Mouse (Mus musculus) hindbrain, embryonic 11.5 days (tissue): ENCODE results near the gene Il1b. TPM values are rescaled to one million over a fixed set of nuclear protein-coding genes. Genes with fewer than 3 reads are reported as not detected.

Experiments
- ATAC-seq: fragments of 200-750 bp; cut with Nextera tagmentation; 2 replicates; pipeline ENCODE4 v1.8.0; 2017; ENCODE audit warnings: mild to moderate bottlenecking, moderate TSS enrichment, moderate library complexity; ENCODE audit not compliant: low FRiP score
- DNase-seq: peaks from one replicate; pipeline ENCODE4 v3.0.0-alpha.2; 2015; ENCODE audit warnings: low spot score
- H3K27ac ChIP-seq: fragments of 300-500 bp; sonication (generic); 2 replicates; pipeline ENCODE4 v1.5.1; 2014; ENCODE audit warnings: mild to moderate bottlenecking, low read depth, low read length
- H3K27me3 ChIP-seq: fragments of 300-500 bp; sonication (generic); 2 replicates; pipeline ENCODE4 v1.6.1; 2014; ENCODE audit warnings: mild to moderate bottlenecking, low read length, moderate library complexity, mixed read lengths; ENCODE audit not compliant: control insufficient read depth, insufficient read depth
- H3K36me3 ChIP-seq: fragments of 300-500 bp; sonication (generic); 2 replicates; pipeline ENCODE4 v1.6.1; 2014; ENCODE audit warnings: mild to moderate bottlenecking, low read length, moderate library complexity, mixed read lengths; ENCODE audit not compliant: control insufficient read depth, insufficient read depth
- H3K4me1 ChIP-seq: fragments of 300-500 bp; sonication (generic); replicated peaks from 2 replicates; pipeline ENCODE4 v1.6.1; 2014; ENCODE audit warnings: low read length, mixed read lengths; ENCODE audit not compliant: control insufficient read depth, insufficient read depth
- H3K4me2 ChIP-seq: fragments of 300-500 bp; sonication (generic); replicated peaks from 2 replicates; pipeline ENCODE4 v1.6.1; 2014; ENCODE audit warnings: mild to moderate bottlenecking, low read depth, low read length
- H3K4me3 ChIP-seq: fragments of 300-500 bp; sonication (generic); 2 replicates; pipeline ENCODE4 v1.5.1; 2014; ENCODE audit warnings: low read depth, low read length
- H3K9ac ChIP-seq: fragments of 300-500 bp; sonication (generic); 2 replicates; pipeline ENCODE4 v1.6.1; 2014; ENCODE audit warnings: low read depth, low read length
- H3K9me3 ChIP-seq: fragments of 300-500 bp; sonication (generic); 2 replicates; pipeline ENCODE4 v1.6.1; 2016; ENCODE audit warnings: low read length; ENCODE audit not compliant: control insufficient read depth
- WGBS: fragments of 180-500 bp; shearing (Covaris S2); extraction: QIAGEN DNeasy Blood & Tissue Kit; methylation state at CpG from one replicate; pipeline ENCODE4 v1.1.7; 2014; 5-methylcytosine and 5-hydroxymethylcytosine counted together
- polyA plus RNA-seq: library from polyadenylated mRNA; unstranded; fragments of >200 nt; fragmentation: Nextera tagmentation; extraction: Ambion mirVana; gene quantifications from 2 replicates; pipeline ENCODE4 v1.2.1, GENCODE M21; 2014

Il1b gene
- polyA plus RNA-seq, 1 experiment from 2014 or later: not detected

DNA sequence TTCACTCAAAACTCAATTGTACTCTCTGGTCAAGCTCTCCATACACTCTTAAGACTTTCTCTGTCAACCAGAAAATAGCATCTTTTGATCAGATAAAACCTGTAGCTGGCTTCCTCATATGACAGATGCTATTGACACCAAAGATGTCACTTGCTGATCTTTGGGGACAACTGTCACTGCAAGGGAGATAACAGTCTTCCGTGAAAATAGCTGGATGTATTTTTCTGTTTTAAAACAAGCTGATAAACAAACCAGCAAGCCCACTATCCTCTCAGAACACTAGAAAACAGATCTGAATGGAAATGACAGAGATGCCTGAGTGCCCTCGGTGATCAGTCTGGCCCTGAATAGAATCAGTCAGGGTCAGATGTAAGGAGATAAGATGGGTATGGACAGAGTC, 32.8 kb upstream of the Il1b start:
- Histone ChIP-seq H3K9ac (no peak overlapping the region), H3K27me3 (no peaks in the 10 kb centered on the region), H3K4me3 (no peak overlapping the region), H3K4me1 (no peaks in the 10 kb centered on the region), H3K9me3 (no peaks in the 10 kb centered on the region), H3K4me2 (no peak overlapping the region), H3K27ac (no peak overlapping the region), H3K36me3 (no peaks in the 10 kb centered on the region)
- ATAC-seq: no peak
- WGBS: 91% methylated on average over 2 of the region's 2 CpGs
- DNase-seq: no peak

DNA sequence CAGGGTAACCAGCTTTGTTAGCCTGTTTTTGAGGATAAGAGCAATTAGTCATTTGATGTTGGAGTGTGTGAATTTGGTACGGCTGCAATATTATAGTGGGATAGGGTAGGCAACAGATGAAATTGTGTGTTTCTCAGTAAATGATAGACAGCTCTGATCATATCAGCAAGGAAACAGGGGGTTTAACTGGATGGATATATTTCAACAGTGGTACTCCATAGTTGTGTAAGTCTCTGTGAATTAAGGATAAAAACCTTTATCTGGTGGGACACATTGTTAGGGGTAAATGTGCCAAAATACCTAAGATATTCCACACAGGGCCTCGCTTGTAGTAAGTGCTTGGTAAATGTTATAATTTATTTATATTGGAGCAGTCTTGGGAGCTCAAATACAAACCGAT, 31.4 kb upstream of the Il1b start:
- ATAC-seq (no peak), DNase-seq (no peak)
- Histone ChIP-seq H3K9me3 (no peaks in the 10 kb centered on the region), H3K27ac (no peak overlapping the region), H3K4me3 (no peak overlapping the region), H3K36me3 (no peaks in the 10 kb centered on the region), H3K27me3 (no peaks in the 10 kb centered on the region), H3K4me1 (no peaks in the 10 kb centered on the region), H3K9ac (no peak overlapping the region), H3K4me2 (no peak overlapping the region)
- WGBS: 83% methylated on average over 3 of the region's 3 CpGs

DNA sequence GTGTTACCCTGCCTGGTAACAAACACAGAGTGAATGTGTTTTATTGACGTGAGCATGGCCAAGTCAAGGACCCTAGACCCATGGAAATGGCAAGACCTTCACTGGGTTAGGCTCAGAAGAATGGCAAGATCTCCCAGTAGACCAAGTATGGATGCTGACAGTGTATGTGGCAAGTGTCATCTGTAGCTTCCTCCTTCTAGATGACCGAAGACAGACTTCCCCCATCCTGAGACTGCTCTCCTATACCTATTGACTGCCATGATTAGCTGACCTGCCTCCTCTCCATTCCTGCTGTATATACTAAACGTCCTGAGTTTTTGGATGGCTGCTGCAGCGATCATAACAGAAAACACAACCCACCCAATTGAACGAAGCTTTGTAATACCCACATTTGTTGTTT, 30.9 kb upstream of the Il1b start:
- Histone ChIP-seq H3K27ac (no peak overlapping the region), H3K4me3 (no peak overlapping the region), H3K9me3 (no peaks in the 10 kb centered on the region), H3K36me3 (no peaks in the 10 kb centered on the region), H3K4me2 (no peak overlapping the region), H3K4me1 (no peaks in the 10 kb centered on the region), H3K27me3 (no peaks in the 10 kb centered on the region), H3K9ac (no peak overlapping the region)
- no peak for DNase-seq
- no peak for ATAC-seq
- 89% methylated on average over 5 of the region's 5 CpGs for WGBS

DNA sequence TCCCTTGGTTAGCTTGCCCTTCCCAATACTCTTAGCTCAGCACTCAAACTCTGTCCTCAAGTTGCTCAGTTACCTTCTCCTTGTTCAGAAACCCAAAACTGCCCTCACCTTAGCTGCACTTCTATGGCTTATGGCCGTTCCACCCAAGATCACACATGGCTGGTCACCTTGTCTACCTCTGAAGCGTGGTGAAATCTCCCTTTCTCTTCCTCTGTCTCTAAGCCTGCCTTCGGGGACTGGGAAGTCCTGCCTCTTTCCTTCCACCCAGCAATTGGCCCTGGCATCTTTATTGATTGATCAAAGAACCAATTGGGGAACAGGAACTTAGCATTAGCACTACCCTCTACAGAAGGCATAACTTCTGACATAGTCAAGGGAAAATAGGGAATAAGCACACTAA, 27.2 kb upstream of the Il1b start:
- DNase-seq (no peak), ATAC-seq (no peak)
- no peak overlapping the region for H3K4me3 ChIP-seq
- H3K9ac ChIP-seq: no peak overlapping the region
- H3K4me1 ChIP-seq: no peaks in the 10 kb centered on the region
- no peaks in the 10 kb centered on the region for H3K9me3 ChIP-seq
- H3K4me2 ChIP-seq: no peak overlapping the region
- 72% methylated on average over 3 of the region's 3 CpGs for WGBS
- H3K27ac ChIP-seq: no peak overlapping the region
- H3K36me3 ChIP-seq: no peaks in the 10 kb centered on the region
- H3K27me3 ChIP-seq: no peaks in the 10 kb centered on the region

DNA sequence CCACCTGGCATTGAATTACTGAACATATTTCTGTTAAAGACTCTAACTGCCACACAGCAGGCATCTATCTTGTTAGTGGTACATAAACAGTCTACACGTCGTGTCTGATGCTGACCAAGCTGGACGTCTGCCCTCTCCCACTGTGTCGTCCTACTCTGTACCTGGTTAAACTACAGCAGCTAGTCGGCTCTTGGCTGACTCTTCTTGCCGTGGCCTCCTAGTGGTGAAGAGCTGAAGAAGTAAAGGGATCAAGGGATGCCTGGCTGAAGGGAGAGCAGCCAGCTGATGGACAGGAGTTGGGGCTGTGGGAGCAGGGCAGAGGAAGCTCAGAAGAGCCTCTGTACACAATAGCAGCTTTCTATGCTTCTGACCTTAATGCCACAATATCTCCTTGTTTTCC, 22.6 kb upstream of the Il1b start:
- Histone ChIP-seq H3K27me3 (no peaks in the 10 kb centered on the region), H3K36me3 (no peaks in the 10 kb centered on the region), H3K27ac (no peak overlapping the region), H3K4me2 (no peak overlapping the region), H3K9me3 (no peaks in the 10 kb centered on the region), H3K9ac (no peak overlapping the region), H3K4me3 (no peak overlapping the region), H3K4me1 (no peaks in the 10 kb centered on the region)
- DNase-seq (peak; percentile 5), ATAC-seq (no peak)
- 36% methylated on average over 6 of the region's 6 CpGs for WGBS

DNA sequence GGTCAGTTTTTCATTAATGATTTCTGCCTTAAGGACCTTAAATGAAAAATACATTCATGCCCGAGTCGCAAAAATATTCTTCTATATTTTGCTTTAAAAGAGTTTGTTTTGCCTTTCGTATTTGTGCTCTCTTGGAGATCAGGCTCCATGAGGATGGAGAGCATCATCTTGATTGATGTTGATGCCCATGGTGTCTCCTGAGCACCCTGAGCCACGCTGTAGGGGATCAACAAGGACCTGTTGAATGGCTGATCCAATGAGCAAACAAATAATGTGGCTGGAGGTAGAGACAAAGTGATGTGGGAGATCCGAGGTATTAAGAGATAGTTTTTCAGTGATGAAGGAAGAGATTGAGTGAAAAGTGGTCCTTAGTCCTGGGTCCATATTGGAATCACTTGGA, 19.2 kb upstream of the Il1b start:
- no peak for ATAC-seq
- Histone ChIP-seq H3K9me3 (no peaks in the 10 kb centered on the region), H3K27me3 (no peaks in the 10 kb centered on the region), H3K4me2 (no peak overlapping the region), H3K4me1 (no peaks in the 10 kb centered on the region), H3K36me3 (no peaks in the 10 kb centered on the region), H3K4me3 (no peak overlapping the region), H3K27ac (no peak overlapping the region), H3K9ac (no peak overlapping the region)
- DNase-seq: no peak
- WGBS: 88% methylated on average over 5 of the region's 5 CpGs

DNA sequence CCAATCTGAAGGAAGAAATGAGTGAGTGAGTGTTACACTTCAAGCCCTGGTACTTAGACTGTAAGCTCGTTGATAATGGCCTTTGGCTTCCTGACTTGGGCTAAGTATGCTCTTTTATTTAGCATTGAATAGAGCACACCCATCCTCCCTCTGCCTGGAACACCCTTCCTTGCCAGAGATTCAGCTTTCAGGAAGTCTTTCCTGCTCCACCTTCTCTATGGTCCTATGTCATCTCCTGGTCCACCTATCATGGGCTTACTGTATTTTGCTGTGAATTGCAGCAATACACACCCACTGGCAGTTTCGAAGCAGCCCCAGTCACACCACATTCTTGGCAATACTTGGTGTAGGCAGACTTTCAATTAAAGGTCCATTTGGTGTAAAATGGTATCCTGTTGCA, 18.4 kb upstream of the Il1b start:
- no peak overlapping the region for H3K4me3 ChIP-seq
- no peaks in the 10 kb centered on the region for H3K9me3 ChIP-seq
- no peaks in the 10 kb centered on the region for H3K27me3 ChIP-seq
- H3K27ac ChIP-seq: no peak overlapping the region
- 75% methylated on average over 2 of the region's 2 CpGs for WGBS
- no peak for ATAC-seq
- no peak for DNase-seq
- no peaks in the 10 kb centered on the region for H3K4me1 ChIP-seq
- H3K4me2 ChIP-seq: no peak overlapping the region
- H3K36me3 ChIP-seq: no peaks in the 10 kb centered on the region
- no peak overlapping the region for H3K9ac ChIP-seq

DNA sequence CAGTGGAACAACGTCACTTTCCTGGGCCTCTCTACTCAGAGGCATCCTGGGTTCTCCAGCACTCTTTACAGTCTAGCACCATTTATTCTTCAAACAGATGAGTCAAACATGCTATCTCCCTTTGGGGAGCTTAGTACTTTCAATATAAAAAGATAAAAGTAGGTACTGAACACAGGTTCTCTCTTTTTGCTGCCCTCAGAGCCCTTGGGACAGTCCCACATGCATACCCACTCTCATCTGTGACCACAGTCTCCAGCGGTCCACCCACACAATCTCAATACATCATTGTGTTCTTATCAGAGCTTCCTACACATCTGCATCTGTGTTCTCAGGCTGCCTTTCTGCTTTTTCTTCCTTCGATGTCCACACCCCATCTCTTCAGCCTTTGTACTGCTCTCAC, 14.4 kb upstream of the Il1b start:
- 84% methylated on average over 3 of the region's 3 CpGs for WGBS
- DNase-seq: no peak
- H3K9ac ChIP-seq: no peak overlapping the region
- no peak for ATAC-seq
- no peaks in the 10 kb centered on the region for H3K9me3 ChIP-seq
- H3K4me2 ChIP-seq: no peak overlapping the region
- no peaks in the 10 kb centered on the region for H3K4me1 ChIP-seq
- H3K27ac ChIP-seq: no peak overlapping the region
- no peaks in the 10 kb centered on the region for H3K27me3 ChIP-seq
- H3K36me3 ChIP-seq: no peaks in the 10 kb centered on the region
- no peak overlapping the region for H3K4me3 ChIP-seq

DNA sequence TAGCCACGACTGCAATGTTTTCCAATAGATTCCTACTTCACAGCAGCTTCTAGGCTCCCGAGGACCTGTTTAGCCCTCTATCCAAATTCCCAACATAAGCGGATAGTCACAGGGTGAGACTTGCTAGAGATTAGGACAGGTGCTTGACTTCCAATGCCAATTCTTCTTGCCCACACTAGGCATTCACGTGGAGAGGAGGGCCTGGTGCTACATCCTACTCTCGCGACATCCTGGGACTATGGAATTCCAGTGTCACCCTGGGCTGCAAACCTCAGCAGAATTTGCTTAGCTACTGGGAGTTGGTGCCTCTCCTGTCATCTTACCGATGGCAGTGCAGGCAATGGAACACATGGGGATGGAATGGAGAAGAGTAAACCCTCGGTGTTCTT, 13.3 kb upstream of the Il1b start:
- H3K36me3 ChIP-seq: no peaks in the 10 kb centered on the region
- no peak for DNase-seq
- WGBS: 85% methylated on average over 8 of the region's 8 CpGs
- no peaks in the 10 kb centered on the region for H3K27me3 ChIP-seq
- no peak overlapping the region for H3K9ac ChIP-seq
- H3K27ac ChIP-seq: no peak overlapping the region
- H3K4me3 ChIP-seq: no peak overlapping the region
- H3K9me3 ChIP-seq: no peaks in the 10 kb centered on the region
- ATAC-seq: no peak
- no peaks in the 10 kb centered on the region for H3K4me1 ChIP-seq
- H3K4me2 ChIP-seq: no peak overlapping the region
